Mouse (Mus musculus) forebrain, embryonic 13.5 days (tissue): ENCODE results near the gene Ndufaf8. TPM values are rescaled to one million over a fixed set of nuclear protein-coding genes. Genes with fewer than 3 reads are reported as not detected.

Experiments
- ATAC-seq: fragments of 200-750 bp; cut with Nextera tagmentation; 2 replicates; pipeline ENCODE4 v1.8.0; 2017
- H3K27ac ChIP-seq: fragments of 300-500 bp; sonication (generic); 2 replicates; pipeline ENCODE4 v1.5.1; 2015; ENCODE audit warnings: inconsistent platforms, mild to moderate bottlenecking, moderate library complexity
- H3K27me3 ChIP-seq: fragments of 300-500 bp; sonication (generic); 2 replicates; pipeline ENCODE4 v1.6.1; 2015; ENCODE audit warnings: mild to moderate bottlenecking, inconsistent platforms
- H3K36me3 ChIP-seq: fragments of 300-500 bp; sonication (generic); 2 replicates; pipeline ENCODE4 v1.6.1; 2015; ENCODE audit warnings: mild to moderate bottlenecking, inconsistent platforms; ENCODE audit not compliant: poor library complexity, severe bottlenecking
- H3K4me1 ChIP-seq: fragments of 300-500 bp; sonication (generic); 2 replicates; pipeline ENCODE4 v1.6.1; 2015; ENCODE audit warnings: inconsistent platforms
- H3K4me2 ChIP-seq: fragments of 300-500 bp; sonication (generic); 2 replicates; pipeline ENCODE4 v1.6.1; 2015; ENCODE audit warnings: inconsistent platforms, mild to moderate bottlenecking, moderate library complexity
- H3K4me3 ChIP-seq: fragments of 300-500 bp; sonication (generic); 2 replicates; pipeline ENCODE4 v1.5.1; 2015; ENCODE audit warnings: mild to moderate bottlenecking, inconsistent platforms
- H3K9ac ChIP-seq: fragments of 300-500 bp; sonication (generic); 2 replicates; pipeline ENCODE4 v1.6.1; 2015; ENCODE audit warnings: mild to moderate bottlenecking, inconsistent platforms
- H3K9me3 ChIP-seq: fragments of 300-500 bp; sonication (generic); replicated peaks from 2 replicates; pipeline ENCODE4 v1.6.1; 2016; ENCODE audit warnings: inconsistent platforms
- WGBS: fragments of 180-500 bp; shearing (Covaris S2); methylation state at CpG from one replicate; pipeline ENCODE4 v1.1.7; 2015; 5-methylcytosine and 5-hydroxymethylcytosine counted together
- polyA plus RNA-seq: library from polyadenylated mRNA; unstranded; fragments of >200 nt; fragmentation: Nextera tagmentation; extraction: Ambion mirVana; gene quantifications from 2 replicates; pipeline ENCODE4 v1.2.1, GENCODE M21; 2015

Gene Ndufaf8
- polyA plus RNA-seq, 1 experiment from 2014 or later: 59.2 TPM

- H3K27ac ChIP-seq: no peak overlapping the region
- peaks cover 65% of the 10 kb centered on the region for H3K36me3 ChIP-seq
- no peak overlapping the region for H3K9ac ChIP-seq
- 97% methylated on average over 7 of the region's 7 CpGs for WGBS
- no peak overlapping the region for H3K4me3 ChIP-seq
- H3K4me1 ChIP-seq: peaks cover 6% of the 10 kb centered on the region; the same call in 1 of the 2 replicates
- no peak for ATAC-seq
- no peaks in the 10 kb centered on the region for H3K27me3 ChIP-seq
- H3K4me2 ChIP-seq: no peak overlapping the region
- no peaks in the 10 kb centered on the region for H3K9me3 ChIP-seq
Measured at GRCm38 (mm10) chr11:120119108-120119507, 20.4 kb downstream of the Ndufaf8 start.

GRCm38 (mm10) chr11:120119936-120120541 is 21.3 kb downstream of the Ndufaf8 start:
- Histone ChIP-seq H3K27ac (peak overlapping the region; percentile 36; the same call in 1 of the 2 replicates), H3K36me3 (peaks cover 61% of the 10 kb centered on the region), H3K9ac (0 out of 2 replicates have a peak overlapping the region, but pooled peaks have one; percentile 34), H3K4me2 (no peak overlapping the region), H3K4me1 (peaks cover 6% of the 10 kb centered on the region; the same call in 1 of the 2 replicates), H3K4me3 (no peak overlapping the region), H3K27me3 (no peaks in the 10 kb centered on the region), H3K9me3 (no peaks in the 10 kb centered on the region)
- 71% methylated on average over 10 of the region's 10 CpGs for WGBS
- no peak for ATAC-seq

DNA sequence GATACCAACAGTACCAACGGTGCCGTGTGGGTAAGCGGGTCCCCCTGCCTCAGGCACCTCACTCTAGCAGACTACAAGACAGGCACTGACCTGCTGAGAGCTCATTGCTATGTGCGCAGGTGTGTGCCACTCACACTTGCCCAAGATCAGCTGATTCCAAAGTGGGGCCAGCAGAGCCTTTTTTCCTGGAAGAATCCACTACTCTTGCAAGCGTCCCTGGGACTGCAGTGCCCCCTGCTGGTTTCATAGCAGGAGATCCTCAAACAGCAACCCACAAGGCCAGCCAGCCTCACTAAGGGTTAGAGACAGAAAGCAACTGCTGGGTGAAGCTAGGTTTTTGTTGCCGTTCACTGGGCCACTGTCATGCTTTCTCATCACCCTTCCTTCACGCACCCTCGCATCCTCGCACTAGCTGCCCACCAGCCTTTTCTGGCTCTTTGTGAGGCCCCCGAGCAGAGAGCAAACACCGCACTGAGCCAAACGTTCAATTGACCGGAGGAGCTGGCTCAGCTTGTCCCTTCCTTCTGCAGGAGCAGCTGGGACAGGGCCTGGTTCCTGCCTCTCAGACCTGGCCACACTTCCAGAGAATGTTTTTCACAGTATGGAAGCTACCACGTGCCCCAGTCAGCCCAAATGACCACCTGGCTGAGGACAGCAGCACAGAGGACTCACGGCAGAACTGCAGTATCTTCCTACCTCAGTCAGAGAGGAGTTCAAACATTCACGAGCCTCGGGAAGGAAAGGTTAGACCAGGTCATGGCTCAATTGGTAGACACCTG is 22.1 kb downstream of the Ndufaf8 start:
- Histone ChIP-seq H3K4me3 (no peak overlapping the region), H3K9ac (peak overlapping the region; percentile 34), H3K27ac (peak overlapping the region; percentile 15; the same call in 1 of the 2 replicates), H3K27me3 (no peaks in the 10 kb centered on the region), H3K4me2 (no peak overlapping the region), H3K36me3 (peaks cover 58% of the 10 kb centered on the region), H3K4me1 (peaks cover 6% of the 10 kb centered on the region; the same call in 1 of the 2 replicates), H3K9me3 (no peaks in the 10 kb centered on the region)
- no peak for ATAC-seq
- 84% methylated on average over 17 of the region's 17 CpGs for WGBS

DNA sequence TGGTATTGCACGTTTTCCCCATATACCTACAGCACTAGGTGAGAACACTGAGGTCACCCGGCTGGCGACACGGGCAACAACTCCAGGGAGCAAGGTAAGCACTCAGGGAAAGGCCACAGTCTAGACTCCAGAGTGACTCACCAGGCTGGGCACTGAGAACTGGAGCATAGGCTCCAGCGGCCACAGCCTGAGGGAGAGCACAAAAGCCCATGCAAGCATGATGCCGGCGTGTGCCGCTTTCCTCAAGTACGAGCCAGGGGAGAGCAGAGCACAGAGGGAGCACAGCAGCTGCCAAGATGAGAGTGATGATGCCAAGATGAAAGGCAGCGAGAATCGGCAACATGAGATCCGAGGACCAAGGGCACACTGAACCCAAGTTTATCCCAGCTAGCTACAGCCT is 23.4 kb downstream of the Ndufaf8 start:
- Histone ChIP-seq H3K9me3 (no peaks in the 10 kb centered on the region), H3K9ac (no peak overlapping the region), H3K4me2 (no peak overlapping the region), H3K4me1 (peaks cover 6% of the 10 kb centered on the region; the same call in 1 of the 2 replicates), H3K27me3 (no peaks in the 10 kb centered on the region), H3K36me3 (peaks cover 54% of the 10 kb centered on the region), H3K4me3 (no peak overlapping the region), H3K27ac (0 out of 2 replicates have a peak overlapping the region, but pooled peaks have one; percentile 31)
- WGBS: 79% methylated on average over 12 of the region's 12 CpGs
- ATAC-seq: no peak

- no peak for ATAC-seq
- H3K27ac ChIP-seq: no peak overlapping the region
- 89% methylated on average over 2 of the region's 2 CpGs for WGBS
- no peaks in the 10 kb centered on the region for H3K9me3 ChIP-seq
- peaks cover 74% of the 10 kb centered on the region for H3K36me3 ChIP-seq
- H3K27me3 ChIP-seq: no peaks in the 10 kb centered on the region
- H3K9ac ChIP-seq: no peak overlapping the region
- H3K4me3 ChIP-seq: no peak overlapping the region
- no peaks in the 10 kb centered on the region for H3K4me1 ChIP-seq
- H3K4me2 ChIP-seq: no peak overlapping the region
Measured at GRCm38 (mm10) chr11:120126845-120127244, 28.1 kb downstream of the Ndufaf8 start.

GRCm38 (mm10) chr11:120129281-120129680 is 30.6 kb downstream of the Ndufaf8 start:
- no peaks in the 10 kb centered on the region for H3K4me1 ChIP-seq
- H3K36me3 ChIP-seq: peaks cover 77% of the 10 kb centered on the region
- H3K4me3 ChIP-seq: no peak overlapping the region
- no peak overlapping the region for H3K9ac ChIP-seq
- WGBS: 81% methylated on average over 7 of the region's 7 CpGs
- H3K27me3 ChIP-seq: no peaks in the 10 kb centered on the region
- no peaks in the 10 kb centered on the region for H3K9me3 ChIP-seq
- no peak overlapping the region for H3K4me2 ChIP-seq
- no peak overlapping the region for H3K27ac ChIP-seq
- no peak for ATAC-seq

DNA sequence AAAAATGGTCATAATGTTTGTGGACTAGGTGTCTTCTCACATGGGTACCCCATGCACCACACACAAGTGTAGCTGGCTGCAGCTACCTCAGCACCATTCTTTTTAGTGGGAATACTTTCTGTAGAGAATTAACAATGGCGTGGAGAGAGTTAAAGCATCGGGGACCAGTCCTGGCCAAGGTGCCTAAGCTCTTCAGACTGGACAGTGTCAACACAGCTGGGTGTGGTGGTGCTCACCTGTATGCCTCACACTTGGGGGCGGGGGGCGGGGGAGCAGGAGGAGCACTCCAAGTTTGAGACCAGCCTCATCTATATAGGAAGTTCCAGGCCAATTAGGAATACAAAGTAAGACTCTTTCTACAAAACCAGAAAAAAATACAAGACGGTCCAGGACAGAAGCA is 35.4 kb downstream of the Ndufaf8 start:
- WGBS: 96% methylated on average over 5 of the region's 5 CpGs
- H3K4me1 ChIP-seq: peaks cover 12% of the 10 kb centered on the region
- H3K9ac ChIP-seq: no peak overlapping the region
- ATAC-seq: no peak
- H3K4me2 ChIP-seq: no peak overlapping the region
- no peak overlapping the region for H3K4me3 ChIP-seq
- H3K9me3 ChIP-seq: no peaks in the 10 kb centered on the region
- H3K36me3 ChIP-seq: peaks cover 69% of the 10 kb centered on the region
- H3K27ac ChIP-seq: no peak overlapping the region
- H3K27me3 ChIP-seq: no peaks in the 10 kb centered on the region

- ATAC-seq: no peak
- no peaks in the 10 kb centered on the region for H3K9me3 ChIP-seq
Measured at GRCm38 (mm10) chr11:120134847-120135530, 36.3 kb downstream of the Ndufaf8 start.

DNA sequence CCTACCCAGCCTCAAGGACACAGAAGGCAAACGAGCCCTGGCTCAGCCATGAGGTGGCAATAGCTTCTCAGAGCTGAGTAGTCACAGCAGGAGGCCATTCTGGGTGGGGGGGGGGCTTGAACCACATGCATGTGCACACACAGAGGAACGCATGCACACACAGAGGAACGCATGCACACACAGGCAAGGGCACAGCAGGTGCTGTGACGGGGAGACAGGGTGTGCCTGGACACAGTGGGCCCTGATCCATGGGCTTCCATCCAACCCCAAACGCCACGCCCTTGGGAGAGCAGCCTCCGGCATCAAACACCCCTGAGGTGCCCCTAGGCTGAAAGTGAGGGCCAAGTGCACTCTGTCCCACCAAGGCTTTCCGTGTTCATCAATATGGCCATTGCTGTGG is 37.5 kb downstream of the Ndufaf8 start:
- Histone ChIP-seq H3K27ac (no peak overlapping the region), H3K9me3 (no peaks in the 10 kb centered on the region)
- 86% methylated on average over 8 of the region's 8 CpGs for WGBS

More at GRCm38 (mm10) chr11:120134847-120135530, 36.3 kb downstream of the Ndufaf8 start:
- Histone ChIP-seq H3K9ac (0 out of 2 replicates have a peak overlapping the region, but pooled peaks have one; percentile 12), H3K4me3 (no peak overlapping the region), H3K4me1 (peaks cover 12% of the 10 kb centered on the region), H3K27ac (no peak overlapping the region), H3K36me3 (peaks cover 63% of the 10 kb centered on the region), H3K27me3 (no peaks in the 10 kb centered on the region), H3K4me2 (no peak overlapping the region)
- WGBS: 92% methylated on average over 9 of the region's 9 CpGs

DNA sequence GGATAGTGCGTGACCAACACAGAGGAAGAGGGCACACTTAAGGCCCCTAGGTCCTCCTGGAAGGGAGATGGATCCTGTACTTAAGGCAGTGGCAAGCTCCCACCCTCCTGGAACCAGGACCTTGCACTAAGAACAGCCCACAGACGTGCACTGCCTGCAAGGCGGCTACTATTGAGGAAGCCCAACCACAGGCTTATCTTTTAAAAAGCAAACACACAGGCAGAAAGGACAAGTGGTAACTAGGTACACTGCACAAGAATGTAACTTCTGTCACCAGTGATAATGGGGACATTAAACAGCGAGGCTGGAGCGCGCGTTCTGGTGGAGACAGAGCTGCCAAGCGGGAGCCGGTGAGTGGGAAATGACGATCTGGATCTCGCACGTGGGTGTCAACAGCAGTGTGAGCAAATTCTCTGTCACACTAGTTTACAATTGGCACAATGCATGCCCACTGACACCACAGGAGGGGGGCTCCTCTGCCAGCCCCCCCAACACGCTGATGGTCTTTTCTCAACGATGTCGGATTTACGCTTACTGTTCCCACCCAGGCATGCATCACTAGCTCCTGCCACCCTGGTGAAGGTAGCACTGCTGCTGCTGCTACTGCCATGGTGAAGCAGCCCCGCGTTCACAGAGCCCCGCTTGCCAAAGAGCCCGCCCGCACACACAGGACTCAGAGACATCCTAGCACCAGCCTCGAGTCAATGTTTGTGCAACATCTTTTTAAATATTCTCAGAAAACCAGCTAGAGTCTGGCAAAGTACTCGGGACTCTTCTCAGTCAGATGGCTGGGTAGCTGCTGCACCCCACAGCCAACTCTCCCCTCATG is 38.3 kb downstream of the Ndufaf8 start:
- Histone ChIP-seq H3K9ac (no peak overlapping the region), H3K9me3 (no peaks in the 10 kb centered on the region), H3K27me3 (no peaks in the 10 kb centered on the region), H3K36me3 (peaks cover 55% of the 10 kb centered on the region), H3K4me1 (peaks cover 12% of the 10 kb centered on the region), H3K4me3 (no peak overlapping the region), H3K27ac (no peak overlapping the region; the same call in 1 of the 2 replicates), H3K4me2 (no peak overlapping the region)
- ATAC-seq: no peak
- WGBS: 79% methylated on average over 23 of the region's 23 CpGs

More for the DNA sequence above, 37.5 kb downstream of the Ndufaf8 start:
- ATAC-seq: no peak
- H3K9ac ChIP-seq: no peak overlapping the region
- no peaks in the 10 kb centered on the region for H3K27me3 ChIP-seq
- H3K36me3 ChIP-seq: peaks cover 63% of the 10 kb centered on the region
- H3K4me3 ChIP-seq: no peak overlapping the region
- peaks cover 12% of the 10 kb centered on the region for H3K4me1 ChIP-seq
- no peak overlapping the region for H3K4me2 ChIP-seq

DNA sequence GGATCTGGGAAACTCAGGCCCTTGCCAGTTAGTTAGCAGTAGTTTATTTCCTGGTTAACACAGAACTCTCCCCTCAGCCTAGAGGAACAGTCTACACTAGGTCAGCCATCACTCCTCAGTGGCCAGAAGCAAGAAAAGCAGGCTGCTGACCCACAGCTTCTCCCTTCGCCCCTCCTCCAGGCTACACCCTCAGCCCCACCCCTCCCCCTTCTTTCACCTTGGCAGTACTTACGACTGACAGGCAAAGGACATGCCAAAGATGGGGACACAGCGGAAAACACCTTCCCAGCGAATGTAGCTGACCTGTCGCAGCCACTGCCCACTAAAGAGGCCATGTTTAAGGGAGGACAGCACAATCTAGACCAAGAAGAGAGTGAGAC is 38.9 kb downstream of the Ndufaf8 start:
- Histone ChIP-seq H3K4me1 (peaks cover 12% of the 10 kb centered on the region), H3K36me3 (peaks cover 49% of the 10 kb centered on the region), H3K9ac (no peak overlapping the region), H3K4me3 (no peak overlapping the region), H3K27ac (no peak overlapping the region), H3K4me2 (no peak overlapping the region), H3K27me3 (no peaks in the 10 kb centered on the region), H3K9me3 (no peaks in the 10 kb centered on the region)
- no peak for ATAC-seq
- WGBS: 51% methylated on average over 5 of the region's 5 CpGs
